Mouse (Mus musculus) bone marrow macrophage, adult 2 months (primary cell): ENCODE results near the gene Xrcc6.

ENCODE experiments used
- CTCF ChIP-seq: IDR thresholded peaks from 2 replicates; pipeline ENCODE4 v1.5.1; 2012; ENCODE audit warnings: low read depth, mild to moderate bottlenecking, low read length, moderate library complexity
- POLR2A ChIP-seq: IDR thresholded peaks from 2 replicates; pipeline ENCODE4 v1.6.1; 2012; ENCODE audit warnings: mild to moderate bottlenecking, low read depth, low read length, borderline replicate concordance

GRCm38 (mm10) chr15:81985267-81986161, 2.1 kb upstream of the Xrcc6 start:
- TF ChIP-seq POLR2A (no peak), CTCF (no peak)
